Mouse (Mus musculus): ENCODE measurements at regions not wholly inside any gene's neighbourhood (a gene's known extent, or its start where the extent isn't known, plus 50 kb on each side); places are given as distances from the start of the nearest gene placed in this dataset.

GRCm38 (mm10) chr16:8944412-8945102, 114.7 kb downstream of the 1810013L24Rik start:
- ATAC-seq = no peak
- Histone ChIP-seq H3K9me3 (ENCODE audit: control insufficient read depth, low read length) (no peaks in the 10 kb centered on the region), H3K36me3 (ENCODE audit: control insufficient read depth, insufficient read depth, low read length) (no peaks in the 10 kb centered on the region), H3K27ac (ENCODE audit: low read depth, low read length) (no peak overlapping the region), H3K9ac (ENCODE audit: low read depth, low read length) (no peak overlapping the region), H3K4me3 (ENCODE audit: low read length) (no peak overlapping the region), H3K4me2 (ENCODE audit: low read length) (no peak overlapping the region), H3K27me3 (replicated peaks; ENCODE audit: control insufficient read depth, insufficient read depth, low read length) (no peaks in the 10 kb centered on the region), H3K4me1 (ENCODE audit: control insufficient read depth, insufficient read depth, low read depth, low read length) (peaks cover 6% of the 10 kb centered on the region)
- 16% methylated on average over 5 of the region's 5 CpGs for WGBS

DNA sequence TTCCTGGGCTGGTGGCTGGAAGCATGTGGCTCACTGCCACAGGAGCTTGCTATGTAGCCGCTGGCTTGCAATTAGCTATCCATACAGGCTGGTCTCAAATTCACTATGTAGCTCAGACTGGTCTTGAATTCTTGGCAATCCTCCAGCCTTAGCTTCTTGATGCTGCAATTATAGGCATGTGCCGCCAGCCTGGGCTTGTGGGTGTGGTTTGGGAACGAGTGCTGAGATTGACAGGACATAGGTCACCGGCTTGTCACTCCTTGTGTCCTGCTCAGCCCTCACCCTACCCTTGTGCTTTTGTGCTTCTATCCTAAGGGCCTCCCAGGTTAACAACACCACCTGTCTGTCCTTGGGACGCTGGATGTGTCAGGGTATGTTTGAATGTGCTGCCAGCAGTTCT, 117.9 kb downstream of the 1810013L24Rik start:
- Histone ChIP-seq H3K27me3 (replicated peaks; ENCODE audit: control insufficient read depth, insufficient read depth, low read length) (no peaks in the 10 kb centered on the region), H3K9ac (ENCODE audit: low read depth, low read length) (no peak overlapping the region), H3K4me3 (ENCODE audit: low read length) (no peak overlapping the region), H3K4me1 (ENCODE audit: control insufficient read depth, insufficient read depth, low read depth, low read length) (peaks cover 6% of the 10 kb centered on the region), H3K27ac (ENCODE audit: low read depth, low read length) (no peak overlapping the region), H3K4me2 (ENCODE audit: low read length) (no peak overlapping the region), H3K9me3 (ENCODE audit: control insufficient read depth, low read length) (no peaks in the 10 kb centered on the region), H3K36me3 (ENCODE audit: control insufficient read depth, insufficient read depth, low read length) (no peaks in the 10 kb centered on the region)
- WGBS = 41% methylated on average over 5 of the region's 5 CpGs
- no peak for ATAC-seq

- Histone ChIP-seq H3K36me3 (ENCODE audit: control insufficient read depth, insufficient read depth, low read length) (no peaks in the 10 kb centered on the region), H3K4me2 (ENCODE audit: low read length) (no peak overlapping the region), H3K9ac (ENCODE audit: low read depth, low read length) (no peak overlapping the region), H3K27me3 (replicated peaks; ENCODE audit: control insufficient read depth, insufficient read depth, low read length) (no peaks in the 10 kb centered on the region), H3K4me3 (ENCODE audit: low read length) (no peak overlapping the region), H3K9me3 (ENCODE audit: control insufficient read depth, low read length) (no peaks in the 10 kb centered on the region), H3K27ac (ENCODE audit: low read depth, low read length) (no peak overlapping the region), H3K4me1 (ENCODE audit: control insufficient read depth, insufficient read depth, low read depth, low read length) (no peaks in the 10 kb centered on the region)
- 78% methylated on average over 6 of the region's 6 CpGs for WGBS
- ATAC-seq = no peak
Measured at GRCm38 (mm10) chr16:8951156-8951899, 121.4 kb downstream of the 1810013L24Rik start.

DNA sequence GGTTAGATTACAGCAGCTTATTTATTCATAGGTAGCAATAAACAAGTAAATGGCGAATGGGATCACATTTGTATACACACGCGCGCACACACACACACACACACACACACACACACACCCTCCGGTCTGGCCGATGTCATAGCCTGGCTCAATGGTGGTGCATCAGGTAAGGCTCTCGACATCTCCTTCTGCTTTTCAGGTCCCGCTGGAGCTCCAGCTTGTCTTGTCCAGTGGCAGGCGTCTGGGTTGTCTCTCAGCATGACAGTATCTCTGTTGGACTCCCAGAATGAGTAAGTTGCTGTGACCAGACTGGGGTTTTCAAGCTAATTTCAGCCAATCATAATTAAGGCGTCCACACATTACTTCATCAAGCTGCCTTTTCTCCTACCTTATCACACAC, 131.8 kb downstream of the 1810013L24Rik start:
- no peak for ATAC-seq
- Histone ChIP-seq H3K4me1 (ENCODE audit: control insufficient read depth, insufficient read depth, low read depth, low read length) (no peaks in the 10 kb centered on the region), H3K4me3 (ENCODE audit: low read length) (no peak overlapping the region), H3K9ac (ENCODE audit: low read depth, low read length) (no peak overlapping the region), H3K36me3 (ENCODE audit: control insufficient read depth, insufficient read depth, low read length) (no peaks in the 10 kb centered on the region), H3K27me3 (replicated peaks; ENCODE audit: control insufficient read depth, insufficient read depth, low read length) (no peaks in the 10 kb centered on the region), H3K4me2 (ENCODE audit: low read length) (no peak overlapping the region), H3K9me3 (ENCODE audit: control insufficient read depth, low read length) (no peaks in the 10 kb centered on the region), H3K27ac (ENCODE audit: low read depth, low read length) (no peak overlapping the region)
- 81% methylated on average over 10 of the region's 10 CpGs for WGBS

GRCm38 (mm10) chr16:8993521-8994250, 163.8 kb downstream of the 1810013L24Rik start:
- Histone ChIP-seq H3K4me3 (ENCODE audit: low read length) (no peak overlapping the region), H3K9ac (ENCODE audit: low read depth, low read length) (no peak overlapping the region), H3K36me3 (ENCODE audit: control insufficient read depth, insufficient read depth, low read length) (no peaks in the 10 kb centered on the region), H3K4me2 (ENCODE audit: low read length) (no peak overlapping the region), H3K27me3 (replicated peaks; ENCODE audit: control insufficient read depth, insufficient read depth, low read length) (no peaks in the 10 kb centered on the region), H3K27ac (ENCODE audit: low read depth, low read length) (no peak overlapping the region), H3K9me3 (ENCODE audit: control insufficient read depth, low read length) (peaks cover 4% of the 10 kb centered on the region), H3K4me1 (ENCODE audit: control insufficient read depth, insufficient read depth, low read depth, low read length) (no peaks in the 10 kb centered on the region)
- 87% methylated on average over 7 of the region's 7 CpGs for WGBS
- no peak for ATAC-seq

GRCm38 (mm10) chr16:8994521-8994920, 164.6 kb downstream of the 1810013L24Rik start:
- WGBS = 90% methylated on average over 1 of the region's 1 CpGs
- no peak for ATAC-seq
- Histone ChIP-seq H3K4me2 (ENCODE audit: low read length) (no peak overlapping the region), H3K4me1 (ENCODE audit: control insufficient read depth, insufficient read depth, low read depth, low read length) (no peaks in the 10 kb centered on the region), H3K9me3 (ENCODE audit: control insufficient read depth, low read length) (peaks cover 4% of the 10 kb centered on the region), H3K36me3 (ENCODE audit: control insufficient read depth, insufficient read depth, low read length) (no peaks in the 10 kb centered on the region), H3K9ac (ENCODE audit: low read depth, low read length) (no peak overlapping the region), H3K27ac (ENCODE audit: low read depth, low read length) (no peak overlapping the region), H3K27me3 (replicated peaks; ENCODE audit: control insufficient read depth, insufficient read depth, low read length) (no peaks in the 10 kb centered on the region), H3K4me3 (ENCODE audit: low read length) (no peak overlapping the region)

- Histone ChIP-seq H3K4me2 (ENCODE audit: low read length) (no peak overlapping the region), H3K4me3 (ENCODE audit: low read length) (no peak overlapping the region), H3K9me3 (ENCODE audit: control insufficient read depth, low read length) (no peaks in the 10 kb centered on the region), H3K4me1 (ENCODE audit: control insufficient read depth, insufficient read depth, low read depth, low read length) (no peaks in the 10 kb centered on the region), H3K27ac (ENCODE audit: low read depth, low read length) (no peak overlapping the region), H3K36me3 (ENCODE audit: control insufficient read depth, insufficient read depth, low read length) (no peaks in the 10 kb centered on the region), H3K27me3 (replicated peaks; ENCODE audit: control insufficient read depth, insufficient read depth, low read length) (no peaks in the 10 kb centered on the region), H3K9ac (ENCODE audit: low read depth, low read length) (no peak overlapping the region)
- peak; percentile 50; the same call in 1 of the 2 replicates for ATAC-seq
- 65% methylated on average over 5 of the region's 5 CpGs for WGBS
Measured at GRCm38 (mm10) chr16:8997250-8997649, 167.3 kb downstream of the 1810013L24Rik start.

DNA sequence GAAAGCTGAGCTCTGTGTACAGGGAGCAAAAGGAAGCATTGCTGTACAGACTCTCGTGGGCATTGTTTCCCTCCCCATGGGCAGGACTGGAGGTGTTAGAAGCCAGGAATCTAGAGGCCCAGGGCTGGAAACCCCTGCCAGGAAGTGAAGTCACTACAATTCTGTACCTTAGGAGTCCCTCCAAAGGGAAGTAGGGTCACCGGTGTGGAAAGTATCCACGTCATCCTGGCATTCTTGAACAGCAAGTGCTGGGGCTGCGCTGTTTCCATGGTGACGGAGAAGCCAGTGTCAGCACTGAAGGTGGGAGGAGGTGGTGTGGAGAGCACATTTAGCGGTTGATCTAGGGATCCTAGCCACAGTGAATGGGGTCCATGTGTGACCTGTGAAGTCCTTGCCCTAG, 174.1 kb downstream of the 1810013L24Rik start:
- ATAC-seq = peak; percentile 83
- no peaks in the 10 kb centered on the region for H3K27me3 ChIP-seq (replicated peaks; ENCODE audit: control insufficient read depth, insufficient read depth, low read length)
- no peak overlapping the region for H3K9ac ChIP-seq (ENCODE audit: low read depth, low read length)
- no peaks in the 10 kb centered on the region for H3K36me3 ChIP-seq (ENCODE audit: control insufficient read depth, insufficient read depth, low read length)
- peaks cover 6% of the 10 kb centered on the region; the same call in 1 of the 2 replicates for H3K4me1 ChIP-seq (ENCODE audit: control insufficient read depth, insufficient read depth, low read depth, low read length)
- H3K4me3 ChIP-seq (ENCODE audit: low read length) = no peak overlapping the region
- no peak overlapping the region for H3K27ac ChIP-seq (ENCODE audit: low read depth, low read length)
- H3K9me3 ChIP-seq (ENCODE audit: control insufficient read depth, low read length) = no peaks in the 10 kb centered on the region
- WGBS = 25% methylated on average over 6 of the region's 6 CpGs
- H3K4me2 ChIP-seq (ENCODE audit: low read length) = 0 out of 2 replicates have a peak overlapping the region, but pooled peaks have one; percentile 13

DNA sequence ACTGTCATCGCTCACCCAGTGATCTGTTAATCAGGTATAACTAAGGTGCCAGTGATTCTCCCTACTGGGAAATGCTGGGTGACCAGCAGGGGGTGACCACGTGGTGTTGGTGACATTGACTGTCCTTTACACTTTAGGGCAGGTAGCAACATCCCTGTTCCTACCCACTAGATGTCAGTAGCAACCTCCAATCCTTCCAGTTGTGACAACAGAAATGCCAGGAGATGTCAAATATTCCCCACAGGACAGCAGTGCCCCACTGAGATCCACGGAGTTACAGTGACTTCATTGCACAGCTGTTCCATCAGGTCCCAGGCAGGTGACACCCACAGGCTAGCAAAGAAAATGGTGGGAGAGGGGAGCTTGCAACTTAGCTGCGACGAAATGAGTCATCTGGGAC, 176.0 kb downstream of the 1810013L24Rik start:
- 41% methylated on average over 5 of the region's 5 CpGs for WGBS
- ATAC-seq = no peak; the same call in 1 of the 2 replicates
- Histone ChIP-seq H3K9ac (ENCODE audit: low read depth, low read length) (no peak overlapping the region), H3K4me1 (ENCODE audit: control insufficient read depth, insufficient read depth, low read depth, low read length) (peaks cover 9% of the 10 kb centered on the region), H3K9me3 (ENCODE audit: control insufficient read depth, low read length) (no peaks in the 10 kb centered on the region), H3K4me2 (ENCODE audit: low read length) (no peak overlapping the region), H3K27me3 (replicated peaks; ENCODE audit: control insufficient read depth, insufficient read depth, low read length) (no peaks in the 10 kb centered on the region), H3K36me3 (ENCODE audit: control insufficient read depth, insufficient read depth, low read length) (no peaks in the 10 kb centered on the region), H3K4me3 (ENCODE audit: low read length) (no peak overlapping the region), H3K27ac (ENCODE audit: low read depth, low read length) (no peak overlapping the region)

Measured in hindbrain, embryonic 16.5 days (tissue).